Mouse (Mus musculus) frontal cortex, adult (tissue): ENCODE measurements around the gene Irf4.

Source experiments
- ATAC-seq: cut with Nextera tagmentation; 2 replicates; pipeline ENCODE4 v1.9.2; 2017; ENCODE audit warnings: mild to moderate bottlenecking, moderate library complexity, mixed read lengths; ENCODE audit not compliant: low TSS enrichment

Gene Irf4

GRCm38 (mm10) chr13:30749021-30749556 is at the start of gene Irf4:
Irf4 (plus strand) TSS chr13:30749226.
- ATAC-seq: 0 out of 2 replicates have a peak, but pooled peaks have one; percentile 22

GRCm38 (mm10) chr13:30702695-30703094 is 46.3 kb upstream of the Irf4 start:
- 0 out of 2 replicates have a peak, but pooled peaks have one; percentile 4 for ATAC-seq

- no peak for ATAC-seq
Observed at GRCm38 (mm10) chr13:30704246-30705095, 44.6 kb upstream of the Irf4 start.

GRCm38 (mm10) chr13:30711066-30711465 is 38.0 kb upstream of the Irf4 start:
- ATAC-seq: no peak

- ATAC-seq: no peak
Observed at GRCm38 (mm10) chr13:30711711-30712110, 37.3 kb upstream of the Irf4 start.

GRCm38 (mm10) chr13:30712280-30712679 is 36.7 kb upstream of the Irf4 start:
- peak; percentile 38 for ATAC-seq

- ATAC-seq: no peak
Observed at GRCm38 (mm10) chr13:30713621-30714020, 35.4 kb upstream of the Irf4 start.

GRCm38 (mm10) chr13:30714552-30714951 is 34.5 kb upstream of the Irf4 start:
- no peak for ATAC-seq

- ATAC-seq: no peak
Observed at GRCm38 (mm10) chr13:30715060-30715459, 34.0 kb upstream of the Irf4 start.

GRCm38 (mm10) chr13:30715573-30715972 is 33.5 kb upstream of the Irf4 start:
- ATAC-seq: no peak

- ATAC-seq: no peak
Observed at GRCm38 (mm10) chr13:30716611-30717010, 32.4 kb upstream of the Irf4 start.

GRCm38 (mm10) chr13:30722601-30723000 is 26.4 kb upstream of the Irf4 start:
- ATAC-seq: no peak

- no peak for ATAC-seq
Observed at GRCm38 (mm10) chr13:30723258-30723657, 25.8 kb upstream of the Irf4 start.

GRCm38 (mm10) chr13:30723858-30724257 is 25.2 kb upstream of the Irf4 start:
- no peak for ATAC-seq

- ATAC-seq: peak; percentile 92
Observed at GRCm38 (mm10) chr13:30724691-30725271, 24.2 kb upstream of the Irf4 start.

- no peak for ATAC-seq
Observed at GRCm38 (mm10) chr13:30726879-30727278, 22.1 kb upstream of the Irf4 start.

- no peak for ATAC-seq
Observed at GRCm38 (mm10) chr13:30728155-30728554, 20.9 kb upstream of the Irf4 start.

- peak; percentile 41 for ATAC-seq
Observed at GRCm38 (mm10) chr13:30729245-30729644, 19.8 kb upstream of the Irf4 start.

GRCm38 (mm10) chr13:30730104-30730793 is 18.8 kb upstream of the Irf4 start:
- no peak for ATAC-seq

- ATAC-seq: no peak
Observed at GRCm38 (mm10) chr13:30732709-30733445, 16.1 kb upstream of the Irf4 start.

GRCm38 (mm10) chr13:30736721-30737120 is 12.3 kb upstream of the Irf4 start:
- ATAC-seq: no peak

- no peak for ATAC-seq
Observed at GRCm38 (mm10) chr13:30737257-30737656, 11.8 kb upstream of the Irf4 start.
